Mouse (Mus musculus): Measurements from ENCODE around the gene Chrd. TPM values are rescaled to one million over a fixed set of nuclear protein-coding genes. Genes with fewer than 3 reads are reported as not detected.

Chrd gene
- total RNA-seq (2014; fragmentation: Nextera tagmentation) (not detected in 2 replicates), total RNA-seq (2017) (0.05 and 0.06 TPM in 2 replicates), polyA plus RNA-seq (2012) (not detected in 2 replicates)

GRCm38 (mm10) chr16:20732925-20733730, at the start of gene Chrd:
Gene Chrd (plus strand): TSS chr16:20733127.
- no peak for TF ChIP-seq GATA2 (IDR thresholded peaks at IDR 0.05; ENCODE audit: borderline replicate concordance, low read depth, low read length)
- no peak for TF ChIP-seq CTCF (IDR thresholded peaks at IDR 0.05; ENCODE audit: low read depth, low read length)
- TF ChIP-seq TAL1 (conservative IDR thresholded peaks at IDR 0.05; ENCODE audit: low read depth, low read length), result no peak
- TF ChIP-seq POLR2AphosphoS5 (IDR thresholded peaks at IDR 0.05; ENCODE audit: insufficient replicate concordance, low read depth, low read length), result no peak
- no peak for TF ChIP-seq GATA1 (IDR thresholded peaks at IDR 0.05; ENCODE audit: borderline replicate concordance, low read length)
- Histone ChIP-seq H3K4me3 (ENCODE audit: low read depth, low read length) (no peak within 1 kb of the TSS), H3K9me3 (replicated peaks) (no peaks in the 10 kb centered on the region), H3K27me3 (ENCODE audit: insufficient read depth, low read length) (peaks cover 90% of the 10 kb centered on the region), H3K4me1 (ENCODE audit: insufficient read depth, low read depth, low read length) (peaks cover 3% of the 10 kb centered on the region; the same call in 1 of the 2 replicates), H3K36me3 (replicated peaks) (no peaks in the 10 kb centered on the region)
- ATAC-seq (ENCODE audit: extremely low read depth, insufficient number of reproducible peaks, low FRiP score, poor library complexity, severe bottlenecking) (no peak), DNase-seq (ENCODE audit: low spot score) (no peak)

GRCm38 (mm10) chr16:20690774-20691173, 42.2 kb upstream of the Chrd start:
- no peaks in the 10 kb centered on the region for H3K27me3 ChIP-seq (ENCODE audit: insufficient read depth, low read length)
- DNase-seq (ENCODE audit: low spot score) (no peak), ATAC-seq (ENCODE audit: extremely low read depth, insufficient number of reproducible peaks, low FRiP score, poor library complexity, severe bottlenecking) (no peak)
- peaks cover 80% of the 10 kb centered on the region for H3K36me3 ChIP-seq (replicated peaks)
- peaks cover 93% of the 10 kb centered on the region for H3K4me1 ChIP-seq (ENCODE audit: insufficient read depth, low read depth, low read length)
- TF ChIP-seq GATA1 (IDR thresholded peaks at IDR 0.05; ENCODE audit: borderline replicate concordance, low read length), result no peak
- TF ChIP-seq POLR2AphosphoS5 (IDR thresholded peaks at IDR 0.05; ENCODE audit: insufficient replicate concordance, low read depth, low read length), result no peak
- peak; percentile 67 for TF ChIP-seq TAL1 (conservative IDR thresholded peaks at IDR 0.05; ENCODE audit: low read depth, low read length)
- H3K4me3 ChIP-seq (ENCODE audit: low read depth, low read length), result no peak overlapping the region
- H3K9me3 ChIP-seq (replicated peaks), result no peaks in the 10 kb centered on the region

GRCm38 (mm10) chr16:20691617-20692016, 41.3 kb upstream of the Chrd start:
- no peaks in the 10 kb centered on the region for H3K9me3 ChIP-seq (replicated peaks)
- no peak overlapping the region for H3K4me3 ChIP-seq (ENCODE audit: low read depth, low read length)
- TF ChIP-seq GATA2 (IDR thresholded peaks at IDR 0.05; ENCODE audit: borderline replicate concordance, low read depth, low read length), result no peak
- TF ChIP-seq TAL1 (conservative IDR thresholded peaks at IDR 0.05; ENCODE audit: low read depth, low read length), result no peak
- no peak for TF ChIP-seq GATA1 (IDR thresholded peaks at IDR 0.05; ENCODE audit: borderline replicate concordance, low read length)
- TF ChIP-seq CTCF (IDR thresholded peaks at IDR 0.05; ENCODE audit: low read depth, low read length), result no peak
- no peak for TF ChIP-seq POLR2AphosphoS5 (IDR thresholded peaks at IDR 0.05; ENCODE audit: insufficient replicate concordance, low read depth, low read length)
- H3K27me3 ChIP-seq (ENCODE audit: insufficient read depth, low read length), result no peaks in the 10 kb centered on the region
- ATAC-seq (ENCODE audit: extremely low read depth, insufficient number of reproducible peaks, low FRiP score, poor library complexity, severe bottlenecking) (no peak), DNase-seq (ENCODE audit: low spot score) (no peak)
- peaks cover 78% of the 10 kb centered on the region for H3K36me3 ChIP-seq (replicated peaks)
- H3K4me1 ChIP-seq (ENCODE audit: insufficient read depth, low read depth, low read length), result peaks cover 89% of the 10 kb centered on the region

DNA sequence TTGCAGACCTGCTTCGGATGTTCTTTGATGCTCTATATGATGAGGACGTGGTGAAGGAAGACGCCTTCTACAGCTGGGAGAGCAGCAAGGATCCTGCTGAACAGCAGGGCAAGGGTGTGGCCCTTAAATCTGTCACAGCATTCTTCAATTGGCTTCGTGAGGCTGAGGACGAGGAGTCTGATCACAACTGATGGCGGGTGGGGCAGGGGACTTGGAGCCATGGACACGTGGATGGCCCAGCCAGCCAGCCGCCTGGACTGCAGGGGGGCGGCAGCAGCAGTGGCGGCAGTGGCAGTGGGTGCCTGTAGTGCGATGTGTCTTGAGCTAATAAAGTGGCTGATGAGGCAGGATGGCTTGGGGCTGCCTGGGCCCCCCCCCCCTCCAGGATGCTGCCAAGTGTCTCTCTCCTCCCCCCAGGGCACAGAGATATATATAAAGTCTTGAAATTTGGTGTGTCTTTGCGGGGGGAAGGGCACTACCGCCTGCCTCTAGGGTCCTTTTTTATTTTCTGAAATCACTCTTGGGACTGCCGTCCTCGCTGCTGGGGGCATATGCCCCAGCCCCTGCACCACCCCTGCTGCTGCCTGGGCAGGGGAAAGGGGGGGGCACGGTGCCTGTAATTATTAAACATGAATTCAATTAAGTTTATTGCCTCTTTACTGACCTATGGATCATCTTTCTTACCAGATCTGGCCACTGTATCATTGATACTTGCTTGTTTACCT, 40.5 kb upstream of the Chrd start:
- H3K36me3 ChIP-seq (replicated peaks), result peaks cover 70% of the 10 kb centered on the region
- peaks cover 82% of the 10 kb centered on the region for H3K4me1 ChIP-seq (ENCODE audit: insufficient read depth, low read depth, low read length)
- no peaks in the 10 kb centered on the region for H3K9me3 ChIP-seq (replicated peaks)
- H3K4me3 ChIP-seq (ENCODE audit: low read depth, low read length), result peak overlapping the region; percentile 57; the same call in 1 of the 2 replicates
- no peaks in the 10 kb centered on the region for H3K27me3 ChIP-seq (ENCODE audit: insufficient read depth, low read length)
- ATAC-seq (ENCODE audit: extremely low read depth, insufficient number of reproducible peaks, low FRiP score, poor library complexity, severe bottlenecking) (no peak), DNase-seq (ENCODE audit: low spot score) (no peak)
- no peak for TF ChIP-seq POLR2AphosphoS5 (IDR thresholded peaks at IDR 0.05; ENCODE audit: insufficient replicate concordance, low read depth, low read length)
- no peak for TF ChIP-seq CTCF (IDR thresholded peaks at IDR 0.05; ENCODE audit: low read depth, low read length)
- TF ChIP-seq GATA1 (IDR thresholded peaks at IDR 0.05; ENCODE audit: borderline replicate concordance, low read length), result no peak
- TF ChIP-seq GATA2 (IDR thresholded peaks at IDR 0.05; ENCODE audit: borderline replicate concordance, low read depth, low read length), result no peak
- TF ChIP-seq TAL1 (conservative IDR thresholded peaks at IDR 0.05; ENCODE audit: low read depth, low read length), result no peak

DNA sequence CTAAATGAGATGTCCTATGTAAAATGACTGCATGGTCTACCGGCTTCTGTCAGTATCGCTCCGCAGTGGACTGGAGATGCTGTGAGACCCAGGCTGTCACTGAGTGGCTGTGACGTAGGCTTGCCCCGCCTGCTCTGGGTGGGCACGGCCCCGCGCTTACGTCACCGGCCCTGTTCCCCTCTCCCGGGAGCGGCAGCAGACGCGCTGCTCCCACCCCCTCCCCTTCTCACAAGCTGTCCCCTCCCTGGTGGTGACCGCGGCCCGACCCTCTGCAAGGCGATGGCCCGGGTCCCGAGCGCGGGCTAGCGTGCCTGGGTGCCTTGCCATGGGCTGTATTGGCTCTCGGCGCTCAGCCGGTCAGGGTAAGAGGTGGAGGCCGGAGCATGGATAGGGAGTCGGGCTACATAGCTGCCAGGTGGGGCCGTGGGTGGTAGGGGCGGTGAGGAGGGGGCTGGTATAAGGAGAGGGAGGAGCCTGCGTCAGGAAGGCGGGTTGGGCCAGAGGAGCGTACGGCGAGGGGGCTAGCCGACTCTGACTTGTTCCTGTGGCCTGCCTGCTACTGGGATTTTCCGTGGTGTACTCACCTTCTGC, 39.7 kb upstream of the Chrd start, which contains the start of gene Fam131a:
Gene Fam131a, plus strand, starts transcription at position 131 of the 591 bp plus-strand sequence.
- peak within 1 kb of the TSS; percentile 79 for H3K4me3 ChIP-seq (ENCODE audit: low read depth, low read length)

DNA sequence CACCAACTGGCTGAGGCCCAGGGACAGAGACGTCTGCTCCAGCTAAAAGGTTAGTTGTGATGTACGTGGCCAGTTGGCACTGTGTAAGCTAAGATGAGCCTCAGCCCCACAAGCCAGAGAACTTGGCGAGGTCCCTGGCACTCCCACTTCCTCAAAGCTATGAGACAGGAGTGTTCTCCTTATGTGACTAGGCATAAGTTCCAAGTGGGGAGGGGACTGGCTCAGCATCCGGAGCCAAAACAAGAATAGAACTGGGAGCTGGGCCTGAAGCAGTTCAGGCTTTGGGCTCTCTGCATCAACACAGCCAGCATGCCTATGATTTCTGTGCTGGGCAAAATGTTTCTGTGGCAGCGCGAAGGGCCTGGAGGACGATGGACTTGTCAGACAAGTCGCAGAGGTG, 38.1 kb upstream of the Chrd start:
- Histone ChIP-seq H3K4me1 (ENCODE audit: insufficient read depth, low read depth, low read length) (peaks cover 63% of the 10 kb centered on the region), H3K27me3 (ENCODE audit: insufficient read depth, low read length) (no peaks in the 10 kb centered on the region), H3K4me3 (ENCODE audit: low read depth, low read length) (no peak overlapping the region; the same call in 1 of the 2 replicates), H3K9me3 (replicated peaks) (no peaks in the 10 kb centered on the region), H3K36me3 (replicated peaks) (peaks cover 64% of the 10 kb centered on the region)
- DNase-seq (ENCODE audit: low spot score), result no peak
- TF ChIP-seq POLR2AphosphoS5 (IDR thresholded peaks at IDR 0.05; ENCODE audit: insufficient replicate concordance, low read depth, low read length) (no peak), GATA2 (IDR thresholded peaks at IDR 0.05; ENCODE audit: borderline replicate concordance, low read depth, low read length) (no peak), CTCF (IDR thresholded peaks at IDR 0.05; ENCODE audit: low read depth, low read length) (no peak), TAL1 (conservative IDR thresholded peaks at IDR 0.05; ENCODE audit: low read depth, low read length) (no peak), GATA1 (IDR thresholded peaks at IDR 0.05; ENCODE audit: borderline replicate concordance, low read length) (no peak)
- ATAC-seq (ENCODE audit: extremely low read depth, insufficient number of reproducible peaks, low FRiP score, poor library complexity, severe bottlenecking), result no peak

More for the DNA sequence above, 39.7 kb upstream of the Chrd start, which contains the start of gene Fam131a:
- peak; percentile 86 for DNase-seq (ENCODE audit: low spot score)
- Histone ChIP-seq H3K9me3 (replicated peaks) (no peaks in the 10 kb centered on the region), H3K4me1 (ENCODE audit: insufficient read depth, low read depth, low read length) (peaks cover 76% of the 10 kb centered on the region), H3K27me3 (ENCODE audit: insufficient read depth, low read length) (no peaks in the 10 kb centered on the region), H3K36me3 (replicated peaks) (peaks cover 65% of the 10 kb centered on the region)
- peak; percentile 93 for ATAC-seq (ENCODE audit: extremely low read depth, insufficient number of reproducible peaks, low FRiP score, poor library complexity, severe bottlenecking)
- TF ChIP-seq TAL1 (conservative IDR thresholded peaks at IDR 0.05; ENCODE audit: low read depth, low read length) (no peak), POLR2AphosphoS5 (IDR thresholded peaks at IDR 0.05; ENCODE audit: insufficient replicate concordance, low read depth, low read length) (peak; percentile 85), GATA2 (IDR thresholded peaks at IDR 0.05; ENCODE audit: borderline replicate concordance, low read depth, low read length) (no peak)

All from G1E (cell line).